Mouse (Mus musculus): ENCODE data around the gene Olfr1291-ps1. TPM values are rescaled to one million over a fixed set of nuclear protein-coding genes. Genes with fewer than 3 reads are reported as not detected.

Olfr1291-ps1 gene
- not detected in 2 replicates for polyA plus RNA-seq (2014; fragmentation: Nextera tagmentation; extraction: Ambion mirVana)

DNA sequence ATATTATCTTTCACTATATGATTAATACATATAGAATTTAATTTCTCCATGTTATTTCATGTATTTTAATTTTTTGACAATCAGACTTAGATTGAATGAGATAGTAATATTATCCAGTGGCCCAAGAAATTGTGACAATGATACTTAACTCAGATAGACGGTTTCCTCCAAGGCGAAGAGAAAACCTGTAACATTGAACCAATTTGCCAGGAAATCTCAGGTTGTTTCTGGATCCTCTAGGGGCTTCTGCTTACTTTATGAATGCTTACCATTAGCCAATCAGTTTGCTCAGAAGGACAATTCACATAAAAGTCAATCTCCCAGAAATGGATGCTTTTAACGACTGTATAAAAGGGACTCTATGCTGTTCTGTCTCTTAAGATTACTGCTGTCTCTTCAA lies at the start of gene Olfr1291-ps1:
Gene Olfr1291-ps1, plus strand, starts transcription at position 301 of the 400 bp plus-strand sequence.
- ATAC-seq (replicated peaks; ENCODE audit: low FRiP score) (no peak), DNase-seq (ENCODE audit: low spot score) (no peak)
- 91% methylated on average over 3 of the region's 3 CpGs for WGBS
- Histone ChIP-seq H3K27me3 (replicated peaks; ENCODE audit: control insufficient read depth, insufficient read depth, low read length) (no peaks in the 10 kb centered on the region), H3K4me2 (no peak within 1 kb of the TSS), H3K36me3 (ENCODE audit: control insufficient read depth, insufficient read depth, low read length) (no peaks in the 10 kb centered on the region), H3K4me1 (replicated peaks; ENCODE audit: control insufficient read depth, insufficient read depth, low read length) (no peaks in the 10 kb centered on the region), H3K4me3 (ENCODE audit: low read depth, low read length) (no peak within 1 kb of the TSS), H3K27ac (ENCODE audit: low read depth, low read length) (no peak within 1 kb of the TSS), H3K9me3 (ENCODE audit: control insufficient read depth, low read length) (no peaks in the 10 kb centered on the region), H3K9ac (ENCODE audit: low read depth, low read length) (no peak within 1 kb of the TSS)

DNA sequence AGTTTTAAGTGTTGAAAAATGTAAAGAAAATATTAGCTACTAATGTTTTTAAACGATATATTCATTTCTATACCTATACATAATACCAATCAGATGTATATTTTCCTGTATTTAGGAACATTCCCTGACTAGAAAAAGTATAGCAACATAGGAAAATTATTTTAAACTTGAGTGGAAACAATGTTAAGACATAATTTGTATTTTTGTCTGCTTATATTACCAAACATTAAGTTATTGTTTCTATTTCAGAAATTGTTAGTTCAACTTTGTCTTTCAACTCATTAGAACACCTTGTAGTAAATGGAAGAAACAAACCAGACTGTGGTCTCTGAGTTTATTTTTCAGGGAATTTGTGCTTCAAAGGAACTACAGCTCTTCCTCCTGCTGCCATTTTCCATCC lies 48.1 kb upstream of the Olfr1291-ps1 start, which contains the start of gene Olfr1287:
Gene Olfr1287, plus strand, starts transcription at position 301 of the 400 bp plus-strand sequence.
- Histone ChIP-seq H3K9me3 (ENCODE audit: control insufficient read depth, low read length) (no peaks in the 10 kb centered on the region), H3K27me3 (replicated peaks; ENCODE audit: control insufficient read depth, insufficient read depth, low read length) (no peaks in the 10 kb centered on the region), H3K4me2 (no peak within 1 kb of the TSS), H3K9ac (ENCODE audit: low read depth, low read length) (no peak within 1 kb of the TSS), H3K36me3 (ENCODE audit: control insufficient read depth, insufficient read depth, low read length) (no peaks in the 10 kb centered on the region), H3K4me1 (replicated peaks; ENCODE audit: control insufficient read depth, insufficient read depth, low read length) (no peaks in the 10 kb centered on the region), H3K27ac (ENCODE audit: low read depth, low read length) (no peak within 1 kb of the TSS), H3K4me3 (ENCODE audit: low read depth, low read length) (no peak within 1 kb of the TSS)
- WGBS = 54% methylated on average over 1 of the region's 1 CpGs
- DNase-seq (ENCODE audit: low spot score) (no peak), ATAC-seq (replicated peaks; ENCODE audit: low FRiP score) (no peak)

DNA sequence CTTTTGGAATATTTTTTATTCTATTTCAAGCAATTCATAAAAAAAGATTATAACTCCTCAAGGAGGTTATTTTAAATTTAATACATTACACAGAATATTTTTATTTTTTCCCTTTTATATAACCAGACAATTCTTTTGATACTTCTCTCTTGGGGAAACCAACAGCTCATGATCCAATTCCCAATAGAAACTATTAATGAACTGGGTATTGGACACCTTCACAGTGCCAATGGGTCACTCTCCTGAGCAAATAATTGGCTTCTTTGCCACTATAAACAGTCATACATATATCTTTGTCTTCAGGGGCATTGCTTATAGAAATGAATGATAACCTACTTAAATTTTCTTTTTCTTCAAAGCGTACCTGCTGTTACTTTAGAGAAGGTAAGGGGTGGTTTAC lies 23.2 kb upstream of the Olfr1291-ps1 start, which contains the start of gene Olfr1288:
Gene Olfr1288, plus strand, starts transcription at position 301 of the 400 bp plus-strand sequence.
- no peak within 1 kb of the TSS for H3K4me2 ChIP-seq
- no peaks in the 10 kb centered on the region for H3K4me1 ChIP-seq (replicated peaks; ENCODE audit: control insufficient read depth, insufficient read depth, low read length)
- H3K27ac ChIP-seq (ENCODE audit: low read depth, low read length) = no peak within 1 kb of the TSS
- H3K36me3 ChIP-seq (ENCODE audit: control insufficient read depth, insufficient read depth, low read length) = no peaks in the 10 kb centered on the region
- no peak within 1 kb of the TSS for H3K4me3 ChIP-seq (ENCODE audit: low read depth, low read length)
- H3K9me3 ChIP-seq (ENCODE audit: control insufficient read depth, low read length) = no peaks in the 10 kb centered on the region
- no peak within 1 kb of the TSS for H3K9ac ChIP-seq (ENCODE audit: low read depth, low read length)
- no peaks in the 10 kb centered on the region for H3K27me3 ChIP-seq (replicated peaks; ENCODE audit: control insufficient read depth, insufficient read depth, low read length)
- DNase-seq (ENCODE audit: low spot score) (no peak), ATAC-seq (replicated peaks; ENCODE audit: low FRiP score) (no peak)
- WGBS = 88% methylated on average over 1 of the region's 1 CpGs

DNA sequence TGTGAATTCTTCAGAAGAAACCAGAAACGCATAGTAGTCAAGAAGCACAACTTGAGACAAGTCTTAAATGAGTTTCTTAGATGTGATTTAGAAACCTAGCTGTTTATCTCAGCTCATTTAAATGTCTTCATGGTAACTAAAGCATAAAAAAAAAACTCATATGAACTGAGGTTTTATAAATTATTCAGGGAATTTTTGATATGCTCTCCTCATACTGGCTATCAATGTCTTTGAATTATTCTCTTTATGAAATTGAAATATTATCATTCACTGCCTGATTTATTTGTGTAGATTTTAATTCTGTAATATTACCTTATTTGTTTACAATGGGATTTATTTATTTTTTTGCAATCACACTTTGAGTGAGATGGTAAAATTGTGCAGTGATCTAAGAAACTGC lies 16.5 kb upstream of the Olfr1291-ps1 start, which contains the start of gene Olfr1289:
Gene Olfr1289, plus strand, starts transcription at position 301 of the 400 bp plus-strand sequence.
- Histone ChIP-seq H3K27ac (ENCODE audit: low read depth, low read length) (no peak within 1 kb of the TSS), H3K9me3 (ENCODE audit: control insufficient read depth, low read length) (no peaks in the 10 kb centered on the region), H3K4me1 (replicated peaks; ENCODE audit: control insufficient read depth, insufficient read depth, low read length) (no peaks in the 10 kb centered on the region), H3K9ac (ENCODE audit: low read depth, low read length) (no peak within 1 kb of the TSS), H3K36me3 (ENCODE audit: control insufficient read depth, insufficient read depth, low read length) (no peaks in the 10 kb centered on the region), H3K27me3 (replicated peaks; ENCODE audit: control insufficient read depth, insufficient read depth, low read length) (no peaks in the 10 kb centered on the region), H3K4me2 (no peak within 1 kb of the TSS), H3K4me3 (ENCODE audit: low read depth, low read length) (no peak within 1 kb of the TSS)
- no peak for ATAC-seq (replicated peaks; ENCODE audit: low FRiP score)
- 77% methylated on average over 1 of the region's 1 CpGs for WGBS
- DNase-seq (ENCODE audit: low spot score) = no peak

DNA sequence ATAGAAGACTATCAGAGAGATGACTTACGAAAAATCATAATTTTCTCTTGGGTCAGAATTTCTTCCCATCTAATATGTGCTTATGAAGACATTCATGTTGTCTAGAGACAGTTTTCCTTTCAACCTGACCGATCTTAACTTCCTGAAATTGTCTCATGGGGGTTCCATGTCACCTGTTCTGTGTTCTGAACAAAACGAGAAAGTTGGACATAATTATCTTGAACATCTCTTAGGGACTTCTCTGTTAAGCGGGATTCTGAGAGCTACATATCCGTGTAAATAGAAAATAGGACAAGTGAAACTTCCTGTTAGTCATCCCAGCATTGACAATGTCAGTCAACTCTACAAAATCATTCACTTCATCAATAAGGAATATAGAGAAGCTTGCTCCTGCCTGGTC lies 3.3 kb upstream of the Olfr1291-ps1 start, which contains the start of gene Olfr1290:
Gene Olfr1290, minus strand, starts transcription at position 101 of the 400 bp plus-strand sequence.
- Histone ChIP-seq H3K4me2 (no peak within 1 kb of the TSS), H3K27ac (ENCODE audit: low read depth, low read length) (no peak within 1 kb of the TSS), H3K9me3 (ENCODE audit: control insufficient read depth, low read length) (no peaks in the 10 kb centered on the region), H3K36me3 (ENCODE audit: control insufficient read depth, insufficient read depth, low read length) (no peaks in the 10 kb centered on the region), H3K4me1 (replicated peaks; ENCODE audit: control insufficient read depth, insufficient read depth, low read length) (no peaks in the 10 kb centered on the region), H3K4me3 (ENCODE audit: low read depth, low read length) (no peak within 1 kb of the TSS), H3K9ac (ENCODE audit: low read depth, low read length) (no peak within 1 kb of the TSS), H3K27me3 (replicated peaks; ENCODE audit: control insufficient read depth, insufficient read depth, low read length) (no peaks in the 10 kb centered on the region)
- DNase-seq (ENCODE audit: low spot score) (no peak), ATAC-seq (replicated peaks; ENCODE audit: low FRiP score) (no peak)
- 69% methylated on average over 5 of the region's 5 CpGs for WGBS

DNA sequence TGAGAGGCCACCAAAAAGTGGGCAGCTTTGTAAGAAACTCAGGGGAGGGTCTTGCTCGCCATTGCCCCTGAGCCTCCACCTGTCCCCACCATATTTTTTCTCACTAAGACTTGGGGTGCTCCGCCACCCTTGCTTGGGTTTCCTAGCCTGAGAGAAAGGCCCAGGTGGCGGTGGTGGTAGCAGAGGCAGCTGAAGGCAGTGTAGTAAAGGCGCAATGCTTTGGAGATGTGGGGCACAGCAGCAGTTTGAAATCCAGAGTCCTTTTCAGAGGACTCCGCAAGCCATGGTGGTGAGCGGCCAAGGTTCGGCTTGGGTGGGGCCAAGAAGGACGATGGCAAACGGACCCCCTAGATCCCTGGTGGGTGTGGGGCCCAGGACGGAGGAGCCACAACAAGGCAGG lies 20.5 kb downstream of the Olfr1291-ps1 start:
- Histone ChIP-seq H3K27ac (ENCODE audit: low read depth, low read length) (no peak overlapping the region), H3K9ac (ENCODE audit: low read depth, low read length) (no peak overlapping the region), H3K9me3 (ENCODE audit: control insufficient read depth, low read length) (no peaks in the 10 kb centered on the region), H3K27me3 (replicated peaks; ENCODE audit: control insufficient read depth, insufficient read depth, low read length) (no peaks in the 10 kb centered on the region), H3K4me3 (ENCODE audit: low read depth, low read length) (no peak overlapping the region), H3K36me3 (ENCODE audit: control insufficient read depth, insufficient read depth, low read length) (no peaks in the 10 kb centered on the region), H3K4me1 (replicated peaks; ENCODE audit: control insufficient read depth, insufficient read depth, low read length) (no peaks in the 10 kb centered on the region), H3K4me2 (no peak overlapping the region)
- no peak for ATAC-seq (replicated peaks; ENCODE audit: low FRiP score)
- DNase-seq (ENCODE audit: low spot score) = no peak
- 86% methylated on average over 10 of the region's 10 CpGs for WGBS

DNA sequence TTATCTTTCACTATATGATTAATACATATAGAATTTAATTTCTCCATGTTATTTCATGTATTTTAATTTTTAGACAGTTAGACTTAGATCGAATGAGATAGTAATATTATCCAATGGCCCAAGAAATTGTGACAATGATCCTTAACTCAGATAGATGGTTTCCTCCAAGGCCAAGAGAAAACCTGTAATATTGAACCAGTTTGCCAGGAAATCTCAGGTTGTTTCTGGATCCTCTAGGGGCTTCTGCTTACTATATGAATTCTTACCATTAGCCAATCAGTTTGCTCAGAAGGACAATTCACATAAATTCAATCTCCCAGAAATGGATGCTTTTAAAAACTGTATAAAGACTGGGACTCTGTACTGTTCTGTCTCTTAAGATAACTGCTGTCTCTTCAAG lies 27.9 kb downstream of the Olfr1291-ps1 start, which contains the start of gene Olfr1293-ps:
Gene Olfr1293-ps, plus strand, starts transcription at position 301 of the 400 bp plus-strand sequence.
- Histone ChIP-seq H3K4me2 (no peak within 1 kb of the TSS), H3K4me1 (replicated peaks; ENCODE audit: control insufficient read depth, insufficient read depth, low read length) (no peaks in the 10 kb centered on the region), H3K27me3 (replicated peaks; ENCODE audit: control insufficient read depth, insufficient read depth, low read length) (no peaks in the 10 kb centered on the region), H3K9ac (ENCODE audit: low read depth, low read length) (no peak within 1 kb of the TSS), H3K27ac (ENCODE audit: low read depth, low read length) (no peak within 1 kb of the TSS), H3K9me3 (ENCODE audit: control insufficient read depth, low read length) (no peaks in the 10 kb centered on the region), H3K4me3 (ENCODE audit: low read depth, low read length) (no peak within 1 kb of the TSS), H3K36me3 (ENCODE audit: control insufficient read depth, insufficient read depth, low read length) (no peaks in the 10 kb centered on the region)
- WGBS = 74% methylated on average over 1 of the region's 1 CpGs
- DNase-seq (ENCODE audit: low spot score) (no peak), ATAC-seq (replicated peaks; ENCODE audit: low FRiP score) (no peak)

DNA sequence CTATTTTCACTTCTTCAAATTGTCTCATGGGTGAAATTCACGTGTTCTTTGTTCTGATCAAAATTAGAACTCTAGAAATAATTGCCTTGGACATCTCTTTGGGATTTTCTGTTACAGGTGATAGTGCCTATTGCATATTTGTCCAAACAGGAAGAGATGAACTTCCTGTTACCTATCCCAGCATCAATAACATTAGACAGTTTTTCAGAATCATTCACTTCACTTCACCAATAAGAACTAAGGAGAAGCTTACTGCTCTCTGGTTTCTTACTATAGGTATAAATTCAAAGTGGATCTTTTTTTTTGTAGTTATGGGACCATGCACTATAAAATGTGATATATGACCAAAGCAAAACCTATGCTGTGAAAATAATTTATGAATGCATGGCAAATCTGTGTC lies 43.2 kb downstream of the Olfr1291-ps1 start, which contains the start of gene Olfr1294:
Gene Olfr1294, minus strand, starts transcription at position 101 of the 400 bp plus-strand sequence.
- Histone ChIP-seq H3K4me3 (ENCODE audit: low read depth, low read length) (no peak within 1 kb of the TSS), H3K4me1 (replicated peaks; ENCODE audit: control insufficient read depth, insufficient read depth, low read length) (no peaks in the 10 kb centered on the region), H3K4me2 (no peak within 1 kb of the TSS), H3K9ac (ENCODE audit: low read depth, low read length) (no peak within 1 kb of the TSS), H3K36me3 (ENCODE audit: control insufficient read depth, insufficient read depth, low read length) (no peaks in the 10 kb centered on the region), H3K27ac (ENCODE audit: low read depth, low read length) (no peak within 1 kb of the TSS), H3K27me3 (replicated peaks; ENCODE audit: control insufficient read depth, insufficient read depth, low read length) (no peaks in the 10 kb centered on the region), H3K9me3 (ENCODE audit: control insufficient read depth, low read length) (no peaks in the 10 kb centered on the region)
- 52% methylated on average over 1 of the region's 1 CpGs for WGBS
- no peak for DNase-seq (ENCODE audit: low spot score)
- ATAC-seq (replicated peaks; ENCODE audit: low FRiP score) = no peak
